Mouse (Mus musculus): ENCODE results near the gene Abcg1. TPM values are rescaled to one million over a fixed set of nuclear protein-coding genes. Genes with fewer than 3 reads are reported as not detected.

Abcg1 gene
- polyA plus RNA-seq, 1 experiment from 2014 or later: 23.8 TPM

DNA sequence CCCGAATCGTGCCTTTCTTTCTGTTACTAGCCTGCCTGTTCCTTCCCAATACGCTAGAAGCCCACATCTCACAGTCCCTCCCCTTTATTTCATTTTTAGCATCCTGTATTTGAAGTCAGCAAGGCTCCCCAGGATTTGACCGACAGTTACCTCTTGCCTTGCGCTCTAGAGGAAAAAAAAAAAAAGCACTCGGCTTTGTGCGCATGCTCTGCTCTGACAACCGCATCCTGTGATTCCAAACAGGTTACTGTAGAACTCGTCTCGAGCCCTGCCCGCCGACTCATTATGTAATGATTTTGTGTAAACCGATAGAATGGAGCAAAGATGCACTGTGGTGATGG is 1.2 kb downstream of the Abcg1 start:
- under 1% methylated on average over 13 of the region's 13 CpGs for WGBS
- Histone ChIP-seq H3K36me3 (replicated peaks) (no peaks in the 10 kb centered on the region), H3K4me3 (peak overlapping the region; percentile 61), H3K9me3 (no peaks in the 10 kb centered on the region), H3K9ac (peak overlapping the region; percentile 59), H3K4me1 (peaks cover 34% of the 10 kb centered on the region), H3K27ac (peak overlapping the region; percentile 86), H3K4me2 (peak overlapping the region; percentile 81), H3K27me3 (replicated peaks) (no peaks in the 10 kb centered on the region)
- peak; percentile 55 for ATAC-seq (replicated peaks)

DNA sequence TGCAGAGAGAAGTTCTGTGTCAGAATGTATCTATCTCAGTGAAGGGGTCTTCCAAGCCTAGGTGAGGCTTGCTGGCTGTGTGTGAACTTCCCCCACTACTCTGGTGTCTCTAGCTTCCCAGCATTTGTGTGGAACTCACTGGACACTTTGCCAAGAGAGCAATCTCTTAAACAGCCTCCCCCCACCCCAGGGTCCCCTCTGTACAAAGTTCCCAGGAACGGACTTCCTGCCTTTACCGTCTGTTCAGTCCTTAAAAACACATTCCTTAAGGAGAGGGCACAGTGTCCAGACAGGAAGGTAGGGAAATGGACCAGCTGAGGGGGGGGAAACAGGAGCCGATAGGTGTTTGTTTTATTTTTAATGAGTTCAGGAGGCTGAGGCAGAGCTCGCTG is 2.7 kb downstream of the Abcg1 start:
- Histone ChIP-seq H3K27me3 (replicated peaks) (no peaks in the 10 kb centered on the region), H3K9me3 (no peaks in the 10 kb centered on the region), H3K4me2 (peak overlapping the region; percentile 81; the same call in 1 of the 2 replicates), H3K36me3 (replicated peaks) (no peaks in the 10 kb centered on the region; the same call in 1 of the 2 replicates), H3K4me1 (peaks cover 34% of the 10 kb centered on the region), H3K9ac (no peak overlapping the region; the same call in 1 of the 2 replicates), H3K4me3 (no peak overlapping the region), H3K27ac (0 out of 2 replicates have a peak overlapping the region, but pooled peaks have one; percentile 17)
- ATAC-seq (replicated peaks): no peak
- 61% methylated on average over 4 of the region's 4 CpGs for WGBS

DNA sequence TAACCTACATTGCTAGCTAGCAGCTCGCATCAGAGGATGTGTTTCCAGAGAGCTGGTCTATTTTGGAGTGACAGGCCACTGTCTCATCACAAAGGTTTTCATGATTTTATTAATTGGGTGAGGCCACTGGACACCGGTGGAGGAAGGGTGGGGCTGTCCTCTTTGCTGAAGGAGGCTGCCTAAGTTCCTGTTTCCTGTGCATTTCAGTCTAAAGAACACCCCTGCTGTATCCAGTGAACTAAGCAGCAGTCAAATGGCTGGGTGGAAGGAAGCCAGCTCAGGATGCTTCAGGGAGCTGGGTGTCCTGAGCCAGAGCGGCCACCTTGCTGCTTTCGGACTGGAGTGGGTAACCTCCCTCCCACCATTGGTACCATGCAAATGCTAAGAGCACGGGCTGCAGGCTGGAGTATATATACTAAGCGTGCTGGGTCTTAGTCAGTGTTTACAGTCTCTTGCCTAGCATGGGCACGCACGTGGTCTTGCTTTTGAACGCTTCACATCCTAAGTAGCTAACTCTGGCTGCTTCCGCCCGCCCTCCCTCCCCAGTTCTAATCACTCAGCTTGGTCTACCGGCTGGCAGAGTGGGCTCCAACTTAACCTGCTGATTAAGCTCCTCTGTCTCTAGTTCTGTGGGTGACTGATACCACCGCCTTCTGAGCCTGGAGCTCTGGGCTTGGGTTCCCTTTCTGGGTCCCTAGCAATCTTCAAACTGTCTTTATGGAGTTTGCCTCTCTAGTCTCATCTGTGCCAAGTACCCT is 3.3 kb downstream of the Abcg1 start:
- 56% methylated on average over 13 of the region's 13 CpGs for WGBS
- peak overlapping the region; percentile 13; the same call in 1 of the 2 replicates for H3K9ac ChIP-seq
- H3K4me2 ChIP-seq: no peak overlapping the region; the same call in 1 of the 2 replicates
- H3K36me3 ChIP-seq (replicated peaks): no peaks in the 10 kb centered on the region; the same call in 1 of the 2 replicates
- ATAC-seq (replicated peaks): no peak
- no peaks in the 10 kb centered on the region for H3K27me3 ChIP-seq (replicated peaks)
- 0 out of 2 replicates have a peak overlapping the region, but pooled peaks have one; percentile 17 for H3K27ac ChIP-seq
- H3K9me3 ChIP-seq: no peaks in the 10 kb centered on the region
- H3K4me3 ChIP-seq: no peak overlapping the region
- H3K4me1 ChIP-seq: peaks cover 34% of the 10 kb centered on the region

DNA sequence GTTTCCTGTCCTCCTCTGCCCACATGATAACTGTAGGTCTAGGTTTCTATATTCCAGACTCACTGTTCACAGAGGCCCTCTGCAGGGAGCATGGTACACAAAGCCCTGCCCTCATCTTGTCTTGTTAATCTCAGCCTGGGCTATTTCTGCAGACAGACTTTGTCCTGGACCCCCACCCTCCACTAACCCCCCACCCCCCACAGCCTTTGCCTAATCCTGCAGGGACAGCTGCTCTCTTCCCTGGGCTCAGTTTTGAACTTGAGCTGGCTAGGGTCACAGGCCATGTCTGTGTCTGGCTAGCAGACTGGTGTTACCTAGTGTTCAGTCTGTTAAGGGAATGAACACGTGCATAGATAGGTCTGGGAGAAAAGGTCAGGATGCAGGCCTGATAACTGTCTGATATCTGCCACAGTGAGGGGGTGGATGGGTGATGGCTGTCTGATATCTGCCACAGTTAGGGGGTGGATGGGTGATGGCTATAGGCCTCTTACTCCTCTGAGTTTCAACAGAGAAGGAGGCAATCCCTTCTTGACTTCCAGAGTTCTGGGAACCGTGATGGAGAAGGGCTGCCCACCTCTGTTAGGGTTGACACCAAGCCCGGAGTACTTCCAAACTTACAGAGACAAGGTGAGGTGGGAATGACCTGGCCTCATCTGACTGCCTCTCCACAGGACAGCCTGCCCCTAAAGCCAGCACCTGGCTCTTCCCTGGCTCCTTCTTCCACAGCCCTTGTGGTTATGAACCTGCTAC is 4.0 kb downstream of the Abcg1 start:
- WGBS: 72% methylated on average over 3 of the region's 3 CpGs
- no peak overlapping the region for H3K9ac ChIP-seq
- H3K4me1 ChIP-seq: peaks cover 34% of the 10 kb centered on the region
- no peak overlapping the region for H3K4me3 ChIP-seq
- no peaks in the 10 kb centered on the region for H3K9me3 ChIP-seq
- no peaks in the 10 kb centered on the region for H3K27me3 ChIP-seq (replicated peaks)
- no peak overlapping the region for H3K4me2 ChIP-seq
- no peak for ATAC-seq (replicated peaks)
- H3K36me3 ChIP-seq (replicated peaks): no peaks in the 10 kb centered on the region; the same call in 1 of the 2 replicates
- no peak overlapping the region for H3K27ac ChIP-seq

DNA sequence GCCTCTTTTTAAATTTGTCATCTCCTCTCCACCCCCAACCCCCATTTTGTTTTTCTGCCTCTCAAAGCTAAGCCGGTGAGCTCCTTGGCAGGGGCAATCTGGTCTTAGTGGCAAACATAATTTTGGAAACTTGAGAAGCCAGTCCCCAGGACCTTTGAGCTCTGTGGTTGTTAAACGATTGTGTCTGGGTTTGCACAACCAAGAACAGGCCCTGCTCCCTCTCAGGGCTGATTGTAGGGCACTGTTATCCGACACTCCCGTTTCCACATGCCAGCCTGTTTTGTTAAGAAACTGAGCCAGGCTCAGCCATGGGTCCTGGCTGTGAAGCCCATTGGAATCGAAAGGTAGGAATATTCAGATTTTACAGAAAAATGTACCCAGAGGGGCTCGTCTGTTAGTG is 8.6 kb downstream of the Abcg1 start:
- H3K4me2 ChIP-seq: no peak overlapping the region
- WGBS: 88% methylated on average over 6 of the region's 6 CpGs
- H3K27ac ChIP-seq: no peak overlapping the region
- H3K4me3 ChIP-seq: no peak overlapping the region
- no peaks in the 10 kb centered on the region for H3K27me3 ChIP-seq (replicated peaks)
- H3K36me3 ChIP-seq (replicated peaks): no peaks in the 10 kb centered on the region; the same call in 1 of the 2 replicates
- H3K9me3 ChIP-seq: no peaks in the 10 kb centered on the region
- H3K9ac ChIP-seq: no peak overlapping the region
- H3K4me1 ChIP-seq: peaks cover 23% of the 10 kb centered on the region
- no peak for ATAC-seq (replicated peaks)

DNA sequence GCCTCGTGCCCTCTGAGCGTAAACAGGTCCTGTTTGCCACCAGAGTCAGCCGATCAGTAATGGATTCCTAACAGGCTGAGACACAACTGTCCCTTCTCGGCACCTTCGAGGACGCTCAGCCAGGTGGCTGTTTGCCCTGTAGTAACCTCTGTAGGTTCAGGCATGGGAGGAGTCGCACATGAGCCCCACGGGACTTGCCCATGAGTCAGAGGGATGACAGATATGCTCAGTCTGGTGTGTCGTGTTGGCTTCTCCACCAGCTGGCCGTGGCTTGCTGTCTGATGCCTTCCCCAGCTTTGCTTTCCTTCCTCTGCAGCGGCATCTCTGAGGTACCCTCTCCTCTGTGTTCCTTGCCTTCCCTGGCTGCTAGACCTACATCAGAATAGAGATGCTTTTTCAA is 9.6 kb downstream of the Abcg1 start:
- H3K9ac ChIP-seq: no peak overlapping the region
- H3K4me3 ChIP-seq: no peak overlapping the region
- WGBS: 84% methylated on average over 11 of the region's 11 CpGs
- H3K4me1 ChIP-seq: peaks cover 29% of the 10 kb centered on the region
- no peaks in the 10 kb centered on the region for H3K27me3 ChIP-seq (replicated peaks)
- no peak overlapping the region for H3K27ac ChIP-seq
- H3K36me3 ChIP-seq (replicated peaks): no peaks in the 10 kb centered on the region; the same call in 1 of the 2 replicates
- H3K9me3 ChIP-seq: no peaks in the 10 kb centered on the region
- ATAC-seq (replicated peaks): no peak
- H3K4me2 ChIP-seq: no peak overlapping the region

DNA sequence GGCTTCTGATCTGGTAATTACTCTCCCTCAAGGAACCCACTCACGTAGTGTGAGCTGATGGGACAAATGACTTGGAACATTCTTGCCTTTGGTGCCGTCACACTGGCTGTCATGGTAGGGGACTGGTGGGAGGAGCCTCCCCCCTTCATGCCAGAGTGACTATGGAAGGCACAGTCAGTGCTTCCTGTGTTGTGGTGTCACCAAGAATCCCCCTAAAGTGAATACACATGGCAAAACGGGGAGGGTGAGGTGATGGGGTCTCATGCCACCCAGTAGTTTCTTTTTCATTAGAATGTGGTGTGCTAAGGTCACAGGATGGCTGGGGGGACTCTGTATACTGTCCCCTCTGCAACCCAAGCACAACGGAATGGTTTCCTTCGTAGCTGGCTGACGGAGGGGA is 11.6 kb downstream of the Abcg1 start:
- Histone ChIP-seq H3K9me3 (no peaks in the 10 kb centered on the region), H3K27ac (no peak overlapping the region), H3K4me2 (no peak overlapping the region), H3K4me3 (no peak overlapping the region), H3K9ac (no peak overlapping the region), H3K36me3 (replicated peaks) (no peaks in the 10 kb centered on the region; the same call in 1 of the 2 replicates), H3K4me1 (peaks cover 50% of the 10 kb centered on the region), H3K27me3 (replicated peaks) (no peaks in the 10 kb centered on the region)
- no peak for ATAC-seq (replicated peaks)
- WGBS: 75% methylated on average over 6 of the region's 6 CpGs

DNA sequence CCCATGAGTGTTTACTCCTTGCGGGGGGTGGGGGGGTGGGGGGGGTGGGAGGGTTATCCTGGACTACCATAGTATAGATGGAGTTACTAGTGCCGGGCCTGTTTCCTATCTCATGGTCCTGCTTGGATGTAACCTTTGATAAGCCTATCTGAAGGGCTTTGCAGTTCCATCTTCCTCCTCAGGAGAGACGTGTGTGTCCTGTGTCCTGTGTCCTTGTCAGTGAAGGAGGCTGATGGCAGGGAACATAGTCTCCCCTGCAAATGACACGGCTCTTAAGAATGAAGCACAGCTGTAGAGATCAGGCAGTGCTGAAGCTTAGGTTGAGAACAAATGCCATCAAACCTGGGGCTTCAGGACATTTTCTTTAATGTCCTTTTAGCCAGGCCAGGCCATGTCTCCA is 12.4 kb downstream of the Abcg1 start:
- no peak for ATAC-seq (replicated peaks)
- Histone ChIP-seq H3K9ac (no peak overlapping the region), H3K4me2 (no peak overlapping the region), H3K27me3 (replicated peaks) (no peaks in the 10 kb centered on the region), H3K4me1 (peaks cover 57% of the 10 kb centered on the region), H3K9me3 (no peaks in the 10 kb centered on the region), H3K27ac (no peak overlapping the region), H3K4me3 (no peak overlapping the region), H3K36me3 (replicated peaks) (no peaks in the 10 kb centered on the region)
- WGBS: 83% methylated on average over 4 of the region's 4 CpGs

DNA sequence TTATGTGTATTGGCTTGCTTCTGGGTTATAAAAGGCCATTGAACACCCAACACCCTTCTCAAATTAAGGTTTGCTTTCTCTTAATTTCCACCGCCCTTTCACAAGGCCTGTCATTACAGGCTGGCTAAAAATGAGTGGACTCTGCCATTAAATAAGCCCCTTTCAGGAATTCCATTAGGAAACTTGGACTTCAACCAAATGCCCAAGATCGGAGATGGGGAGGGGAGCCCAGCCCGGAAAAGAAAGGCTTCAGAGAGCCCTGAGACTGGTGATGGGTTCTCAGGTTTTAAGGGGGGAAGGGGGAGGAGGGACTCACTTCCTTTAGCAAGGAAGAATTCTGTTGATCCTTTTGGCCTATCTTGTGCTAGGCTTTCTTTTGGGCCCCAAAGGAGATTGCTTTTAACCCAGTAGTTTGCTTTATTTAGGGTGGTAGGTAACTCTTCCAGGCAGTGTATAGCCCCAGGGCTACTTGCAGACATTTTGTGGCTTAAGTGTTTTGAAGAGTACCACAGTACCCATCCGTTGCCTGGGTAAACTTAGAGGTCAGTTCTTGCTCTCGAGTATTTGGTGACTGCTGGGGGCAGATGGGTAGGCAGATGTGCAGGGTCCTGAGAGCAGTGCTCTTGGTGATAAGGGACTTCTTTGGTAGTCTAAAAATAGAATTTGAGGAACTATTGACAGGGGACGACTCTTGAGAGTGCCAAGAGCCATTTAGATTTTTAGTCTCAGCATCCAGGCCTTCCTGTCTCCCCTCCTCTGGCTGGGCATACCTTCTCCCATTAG is 13.1 kb downstream of the Abcg1 start:
- Histone ChIP-seq H3K9ac (no peak overlapping the region), H3K27ac (peak overlapping the region; percentile 7; the same call in 1 of the 2 replicates), H3K9me3 (no peaks in the 10 kb centered on the region), H3K4me2 (no peak overlapping the region), H3K4me1 (peaks cover 64% of the 10 kb centered on the region), H3K36me3 (replicated peaks) (no peaks in the 10 kb centered on the region), H3K27me3 (replicated peaks) (no peaks in the 10 kb centered on the region), H3K4me3 (no peak overlapping the region)
- WGBS: 45% methylated on average over 6 of the region's 6 CpGs
- no peak for ATAC-seq (replicated peaks)

DNA sequence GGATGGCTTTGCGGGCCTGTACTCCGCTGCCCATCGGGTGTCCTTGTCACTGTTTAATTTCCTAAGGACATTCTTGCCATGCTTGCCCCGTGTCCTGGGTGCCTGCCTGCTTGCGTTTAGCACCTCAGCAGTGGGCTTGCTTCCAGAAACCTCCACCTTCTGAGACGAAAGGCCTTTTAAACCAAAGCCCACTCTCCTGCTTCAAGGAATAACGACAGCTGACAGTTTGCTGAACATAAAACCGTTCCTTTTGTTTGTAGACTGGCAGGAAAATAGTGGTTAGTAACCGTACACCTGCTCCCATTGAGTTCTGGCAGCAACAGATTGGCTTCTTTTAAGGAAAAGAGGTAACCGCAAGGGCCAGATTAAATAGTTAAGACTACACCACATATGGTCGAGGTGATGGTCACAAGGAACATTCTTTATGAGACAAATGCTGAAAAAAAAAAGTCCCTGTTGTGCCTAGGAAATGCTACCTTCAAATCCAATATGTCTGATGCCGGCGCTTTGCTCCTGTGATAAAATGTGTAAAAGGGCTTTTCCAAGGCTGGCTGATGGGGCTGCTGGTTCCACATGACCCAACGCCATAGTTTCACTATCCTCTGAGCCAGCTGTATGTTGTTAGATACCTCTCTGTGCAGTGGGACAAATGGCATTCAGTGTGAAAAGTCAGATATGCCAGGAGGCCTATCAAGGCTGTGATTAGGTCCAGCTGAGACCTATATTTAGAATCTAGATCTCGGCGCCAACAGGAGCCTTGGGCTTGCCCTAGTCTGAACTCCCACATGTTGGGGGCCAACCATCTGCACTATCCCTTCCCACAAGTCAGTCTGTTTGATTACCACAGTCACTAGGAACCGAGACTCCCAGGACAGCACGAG is 14.2 kb downstream of the Abcg1 start:
- no peaks in the 10 kb centered on the region for H3K36me3 ChIP-seq (replicated peaks)
- WGBS: 44% methylated on average over 18 of the region's 18 CpGs
- no peaks in the 10 kb centered on the region for H3K9me3 ChIP-seq
- no peak overlapping the region for H3K4me2 ChIP-seq
- H3K27ac ChIP-seq: peak overlapping the region; percentile 85
- H3K4me3 ChIP-seq: no peak overlapping the region
- no peak for ATAC-seq (replicated peaks)
- H3K9ac ChIP-seq: no peak overlapping the region
- no peaks in the 10 kb centered on the region for H3K27me3 ChIP-seq (replicated peaks)
- peaks cover 64% of the 10 kb centered on the region for H3K4me1 ChIP-seq

DNA sequence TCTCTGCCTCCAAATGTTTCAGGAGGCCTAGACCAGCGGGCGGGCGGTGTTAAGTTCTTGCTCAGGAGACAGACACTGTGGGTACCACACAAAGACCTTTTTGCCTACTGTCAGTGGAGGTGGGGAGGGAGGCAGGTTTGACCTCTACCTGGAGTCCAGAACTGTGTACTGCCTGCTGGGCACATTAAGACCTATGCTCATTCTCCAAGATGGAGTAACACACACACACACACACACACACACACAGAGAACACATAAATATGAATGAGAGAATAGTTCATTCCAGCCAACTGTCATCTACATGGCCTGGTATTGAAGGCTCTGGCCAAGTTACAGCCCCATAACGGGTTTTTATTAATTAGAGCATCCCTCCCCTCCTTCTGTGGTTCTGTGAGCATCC is 15.4 kb downstream of the Abcg1 start:
- peak; percentile 53; the same call in 1 of the 2 replicates for ATAC-seq (replicated peaks)

More for the DNA sequence above, 15.4 kb downstream of the Abcg1 start:
- Histone ChIP-seq H3K27ac (peak overlapping the region; percentile 85), H3K9me3 (no peaks in the 10 kb centered on the region), H3K4me1 (peaks cover 64% of the 10 kb centered on the region), H3K9ac (0 out of 2 replicates have a peak overlapping the region, but pooled peaks have one; percentile 9), H3K4me3 (peak overlapping the region; percentile 29), H3K27me3 (replicated peaks) (no peaks in the 10 kb centered on the region), H3K36me3 (replicated peaks) (no peaks in the 10 kb centered on the region), H3K4me2 (peak overlapping the region; percentile 55)
- 57% methylated on average over 4 of the region's 4 CpGs for WGBS

All from midbrain, embryonic 15.5 days (tissue).